Mouse (Mus musculus) limb, embryonic 13.5 days (tissue): ENCODE measurements around the gene Phf11b. TPM values are rescaled to one million over a fixed set of nuclear protein-coding genes. Genes with fewer than 3 reads are reported as not detected.
"Not testable (repeated sequence)": the region's sequence is repeated elsewhere in the genome, so short reads cannot be mapped to it uniquely, and the experiment has no call there.

Experiments used
- ATAC-seq: fragments of 200-750 bp; cut with Nextera tagmentation; 2 replicates; pipeline ENCODE4 v1.8.0; 2017; ENCODE audit warnings: low read depth, moderate number of reproducible peaks, moderate TSS enrichment; ENCODE audit not compliant: low FRiP score
- H3K27ac ChIP-seq: fragments of 300-500 bp; sonication (generic); 2 replicates; pipeline ENCODE4 v1.5.1; 2015; ENCODE audit warnings: inconsistent platforms, mild to moderate bottlenecking, moderate library complexity
- H3K27me3 ChIP-seq: fragments of 300-500 bp; sonication (generic); 2 replicates; pipeline ENCODE4 v1.6.1; 2015; ENCODE audit warnings: mild to moderate bottlenecking, inconsistent platforms
- H3K36me3 ChIP-seq: fragments of 300-500 bp; sonication (generic); 2 replicates; pipeline ENCODE4 v1.6.1; 2015; ENCODE audit warnings: inconsistent platforms, mild to moderate bottlenecking, moderate library complexity
- H3K4me1 ChIP-seq: fragments of 300-500 bp; sonication (generic); 2 replicates; pipeline ENCODE4 v1.6.1; 2015; ENCODE audit warnings: inconsistent platforms
- H3K4me2 ChIP-seq: fragments of 300-500 bp; sonication (generic); replicated peaks from 2 replicates; pipeline ENCODE4 v1.6.1; 2015; ENCODE audit warnings: inconsistent platforms, mild to moderate bottlenecking, moderate library complexity
- H3K4me3 ChIP-seq: fragments of 300-500 bp; sonication (generic); 2 replicates; pipeline ENCODE4 v1.5.1; 2015; ENCODE audit warnings: moderate library complexity, mild to moderate bottlenecking, inconsistent platforms
- H3K9ac ChIP-seq: fragments of 300-500 bp; sonication (generic); 2 replicates; pipeline ENCODE4 v1.6.1; 2015; ENCODE audit warnings: mild to moderate bottlenecking, inconsistent platforms
- H3K9me3 ChIP-seq: fragments of 300-500 bp; sonication (generic); 2 replicates; pipeline ENCODE4 v1.6.1; 2016; ENCODE audit warnings: inconsistent platforms
- WGBS: fragments of 180-500 bp; shearing (Covaris S2); methylation state at CpG from one replicate; pipeline ENCODE4 v1.1.7; 2015; 5-methylcytosine and 5-hydroxymethylcytosine counted together
- polyA plus RNA-seq: library from polyadenylated mRNA; unstranded; fragments of >200 nt; fragmentation: Nextera tagmentation; extraction: Ambion mirVana; gene quantifications from 2 replicates; pipeline ENCODE4 v1.2.1, GENCODE M21; 2015

Phf11b gene
- 0.23 and 0.52 TPM in 2 replicates for polyA plus RNA-seq

DNA sequence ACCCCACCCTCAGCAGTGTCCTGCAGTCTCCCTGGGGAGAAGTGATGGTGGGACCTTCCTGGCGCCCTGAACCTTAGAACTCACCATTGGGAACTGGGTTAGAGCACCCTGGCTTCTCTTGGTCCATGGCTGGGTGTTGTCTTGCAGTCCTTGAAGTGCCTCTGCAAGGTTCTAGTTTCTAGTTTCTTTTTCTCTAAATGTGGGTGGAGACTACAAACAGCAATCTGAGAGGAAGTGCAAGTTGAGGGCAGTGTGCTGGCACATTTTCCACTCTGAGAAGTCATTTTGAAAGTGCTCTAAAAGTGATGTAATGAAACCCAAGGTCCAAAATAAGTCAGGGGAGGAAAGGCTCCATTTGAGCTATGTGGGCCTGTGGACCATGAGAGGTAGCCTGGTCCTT is at the start of gene Phf11b:
TSS of gene Phf11b (minus strand) at position 163 of the 400 bp plus-strand sequence.
- not testable (repeated sequence) for H3K27ac ChIP-seq, H3K9me3 ChIP-seq

DNA sequence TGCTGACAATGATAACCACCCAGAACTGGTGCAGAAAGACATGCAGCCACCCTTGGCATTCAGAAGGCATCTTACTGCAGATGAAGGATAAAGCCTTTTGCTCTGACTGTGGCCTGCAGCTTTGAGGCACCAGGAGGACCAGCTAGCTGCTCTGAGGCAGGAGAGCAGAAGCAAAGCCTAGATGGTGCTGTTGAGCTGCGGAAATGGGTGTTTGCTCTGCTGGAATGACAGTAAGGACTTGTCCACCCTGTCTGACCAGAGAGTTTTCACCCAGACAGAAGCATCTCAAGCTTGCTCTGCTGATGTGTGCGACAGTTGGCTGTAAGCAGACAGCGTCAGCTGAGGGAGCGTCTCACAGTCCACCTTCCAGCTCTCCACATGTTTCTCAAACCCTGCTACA is 49.0 kb upstream of the Phf11b start:
- not testable (repeated sequence) for H3K9me3 ChIP-seq, ATAC-seq, H3K27me3 ChIP-seq, H3K9ac ChIP-seq, H3K36me3 ChIP-seq, H3K4me2 ChIP-seq, H3K27ac ChIP-seq, H3K4me3 ChIP-seq, H3K4me1 ChIP-seq
- 67% methylated on average over 4 of the region's 4 CpGs for WGBS

More for the DNA sequence above, at the start of gene Phf11b:
- H3K27me3 ChIP-seq, H3K4me1 ChIP-seq, ATAC-seq, H3K9ac ChIP-seq, H3K4me2 ChIP-seq, H3K36me3 ChIP-seq, H3K4me3 ChIP-seq: not testable (repeated sequence)
- WGBS, result 74% methylated on average over 1 of the region's 1 CpGs

DNA sequence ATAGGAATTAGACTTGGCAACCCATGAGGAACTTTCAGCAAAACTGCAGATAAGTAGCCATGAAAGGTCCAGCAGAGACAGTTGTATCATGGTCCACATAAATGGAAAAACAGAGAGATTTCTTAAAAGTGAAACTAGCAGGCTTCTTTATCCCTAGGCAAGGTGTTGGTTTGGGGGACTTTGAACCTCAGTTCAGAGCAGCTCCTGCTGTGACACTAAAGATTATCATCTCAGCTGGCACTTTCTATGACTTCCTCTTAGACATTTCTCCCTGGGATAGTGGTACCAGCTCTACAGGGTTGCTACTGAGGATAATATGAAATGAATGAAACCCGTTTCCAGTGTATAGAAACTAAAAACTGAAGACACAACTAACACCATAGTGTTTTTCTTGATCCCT is 48.4 kb upstream of the Phf11b start:
- H3K9ac ChIP-seq, result no peak overlapping the region
- WGBS, result 81% methylated on average over 1 of the region's 1 CpGs
- no peak for ATAC-seq

DNA sequence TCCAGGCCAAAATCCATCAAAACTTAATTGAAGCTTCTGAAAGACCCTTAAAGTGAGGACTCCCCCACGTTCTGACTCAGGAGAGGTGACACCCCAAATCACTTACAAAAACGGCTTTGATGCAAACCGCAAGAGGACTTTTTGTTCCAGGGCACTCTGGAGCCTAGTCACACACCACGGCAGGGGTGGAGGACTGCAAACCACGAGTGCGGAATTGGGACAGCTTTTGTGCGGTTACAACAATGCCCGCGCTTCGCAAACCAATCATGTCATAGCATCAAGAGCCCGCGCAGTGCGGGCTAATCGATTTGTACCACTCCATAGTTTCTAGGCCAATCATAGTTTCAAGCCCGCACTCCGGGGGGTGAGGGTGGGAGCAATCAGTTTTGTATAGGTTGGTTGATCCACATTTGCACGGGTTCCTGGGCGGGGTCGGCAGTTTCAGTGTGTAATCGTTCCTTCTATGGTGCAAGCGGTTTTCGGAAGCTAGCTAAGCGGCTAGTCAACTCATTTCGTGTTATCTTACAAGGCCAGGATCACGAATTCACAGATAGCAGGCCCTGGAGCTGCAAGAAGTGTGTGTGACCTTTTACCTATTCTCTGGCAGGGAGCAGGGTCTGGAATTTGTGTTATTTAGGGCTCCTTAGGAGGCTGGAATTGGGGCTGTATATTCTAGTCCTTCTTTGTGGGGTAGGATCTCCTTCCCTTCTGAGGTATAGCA is 29.4 kb upstream of the Phf11b start:
- H3K36me3 ChIP-seq, result no peaks in the 10 kb centered on the region
- ATAC-seq, result no peak
- no peak overlapping the region for H3K4me3 ChIP-seq
- 92% methylated on average over 25 of the region's 25 CpGs for WGBS
- H3K27me3 ChIP-seq, result no peaks in the 10 kb centered on the region
- peaks cover 18% of the 10 kb centered on the region for H3K9me3 ChIP-seq
- no peak overlapping the region for H3K4me2 ChIP-seq
- H3K27ac ChIP-seq, result no peak overlapping the region
- H3K9ac ChIP-seq, result no peak overlapping the region
- H3K4me1 ChIP-seq, result no peaks in the 10 kb centered on the region

More for the DNA sequence above, 48.4 kb upstream of the Phf11b start:
- Histone ChIP-seq H3K9me3 (no peaks in the 10 kb centered on the region), H3K4me1 (no peaks in the 10 kb centered on the region), H3K36me3 (no peaks in the 10 kb centered on the region), H3K4me2 (no peak overlapping the region), H3K27me3 (no peaks in the 10 kb centered on the region), H3K4me3 (no peak overlapping the region), H3K27ac (no peak overlapping the region)

DNA sequence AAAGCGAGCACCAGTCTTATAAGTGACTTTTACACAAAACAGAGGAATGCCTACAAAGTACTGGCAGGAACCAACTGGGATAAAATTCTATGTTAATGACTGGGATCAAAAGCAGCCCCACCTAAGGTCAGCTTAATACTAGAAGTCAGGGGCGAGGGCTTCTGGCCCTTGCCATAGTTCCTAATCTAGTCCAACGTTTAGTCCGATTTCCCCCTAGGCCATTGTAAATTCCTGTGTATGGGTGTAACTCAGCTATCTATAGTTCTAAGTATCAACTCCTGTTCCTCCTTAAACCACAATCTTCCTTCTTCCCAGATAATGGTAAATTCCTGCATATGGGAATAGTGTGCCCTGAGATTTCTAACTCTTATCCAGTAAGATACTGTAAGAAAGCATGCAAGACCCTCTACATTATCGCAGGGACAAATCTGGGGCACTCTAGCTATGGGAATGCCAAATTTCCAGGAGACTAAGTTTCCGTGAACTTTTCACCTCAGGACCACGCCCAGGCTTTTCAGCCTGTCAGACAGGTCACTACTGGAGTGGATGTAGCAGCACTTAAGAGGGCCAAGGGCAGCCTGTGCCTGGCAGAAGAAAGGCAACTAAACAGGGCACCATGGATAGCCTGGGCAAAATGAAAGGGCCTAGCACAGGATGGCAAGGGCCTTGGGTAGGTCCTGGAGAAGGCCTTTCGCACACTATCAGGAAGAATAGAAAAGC is 25.4 kb upstream of the Phf11b start:
- H3K9ac ChIP-seq, result no peak overlapping the region
- H3K4me1 ChIP-seq, result peaks cover 4% of the 10 kb centered on the region; the same call in 1 of the 2 replicates
- H3K4me2 ChIP-seq, result no peak overlapping the region
- H3K27me3 ChIP-seq, result no peaks in the 10 kb centered on the region
- H3K4me3 ChIP-seq, result no peak overlapping the region
- ATAC-seq, result no peak
- 72% methylated on average over 8 of the region's 8 CpGs for WGBS
- H3K36me3 ChIP-seq, result no peaks in the 10 kb centered on the region
- peaks cover 11% of the 10 kb centered on the region for H3K9me3 ChIP-seq
- H3K27ac ChIP-seq, result no peak overlapping the region

DNA sequence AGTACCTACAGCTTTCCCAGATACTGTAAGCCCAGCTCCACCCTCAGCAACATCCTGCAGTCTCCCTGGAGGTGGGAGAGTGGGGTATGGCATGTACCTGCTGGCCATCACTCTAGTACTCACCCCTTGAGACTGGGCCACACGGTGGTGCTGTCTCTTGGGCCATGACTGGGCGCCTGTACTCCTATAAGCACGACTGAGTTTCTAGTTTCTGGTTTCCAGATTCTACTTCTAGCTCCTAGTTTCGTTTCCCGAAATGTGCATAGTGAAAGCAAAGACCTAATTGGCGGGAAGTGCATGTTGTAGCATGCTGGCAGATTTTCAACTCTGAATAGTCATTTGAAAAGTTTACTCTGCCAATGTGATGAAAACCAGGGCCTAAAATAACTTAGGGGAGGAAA is 24.1 kb upstream of the Phf11b start, which contains the start of gene Phf11d:
TSS of gene Phf11d (minus strand) at position 227 of the 401 bp plus-strand sequence.
- no peak within 1 kb of the TSS for H3K4me3 ChIP-seq
- H3K27ac ChIP-seq, result no peak within 1 kb of the TSS; the same call in 1 of the 2 replicates
- H3K4me2 ChIP-seq, result no peak within 1 kb of the TSS
- no peaks in the 10 kb centered on the region for H3K36me3 ChIP-seq
- H3K27me3 ChIP-seq, result no peaks in the 10 kb centered on the region
- H3K9ac ChIP-seq, result no peak within 1 kb of the TSS
- WGBS, result 65% methylated on average over 6 of the region's 6 CpGs
- H3K4me1 ChIP-seq, result peaks cover 4% of the 10 kb centered on the region; the same call in 1 of the 2 replicates
- no peaks in the 10 kb centered on the region for H3K9me3 ChIP-seq
- ATAC-seq, result peak; percentile 36; the same call in 1 of the 2 replicates

DNA sequence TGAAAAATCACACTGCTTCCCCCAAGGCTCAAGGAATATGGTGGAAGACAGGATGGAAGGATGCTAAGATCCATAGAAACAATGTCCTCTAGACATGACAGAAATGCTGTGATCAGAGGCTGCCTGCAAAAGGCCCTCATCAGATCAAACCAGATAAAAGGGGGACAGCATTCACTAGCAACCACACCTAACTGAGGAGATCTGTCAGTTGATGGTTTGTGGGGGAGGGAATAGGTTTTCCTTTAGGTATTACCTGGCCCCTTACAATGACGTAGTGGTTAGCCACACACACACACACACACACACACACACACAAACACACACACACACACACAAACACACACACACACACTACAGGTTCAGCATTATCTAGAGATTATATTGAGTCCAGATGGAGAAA is 1.6 kb downstream of the Phf11b start:
- Histone ChIP-seq H3K27me3 (no peaks in the 10 kb centered on the region), H3K9me3 (no peaks in the 10 kb centered on the region), H3K4me3 (no peak overlapping the region), H3K27ac (no peak overlapping the region), H3K4me1 (no peaks in the 10 kb centered on the region), H3K36me3 (no peaks in the 10 kb centered on the region), H3K4me2 (no peak overlapping the region), H3K9ac (no peak overlapping the region)
- WGBS, result 100% methylated on average over 1 of the region's 1 CpGs
- no peak for ATAC-seq

DNA sequence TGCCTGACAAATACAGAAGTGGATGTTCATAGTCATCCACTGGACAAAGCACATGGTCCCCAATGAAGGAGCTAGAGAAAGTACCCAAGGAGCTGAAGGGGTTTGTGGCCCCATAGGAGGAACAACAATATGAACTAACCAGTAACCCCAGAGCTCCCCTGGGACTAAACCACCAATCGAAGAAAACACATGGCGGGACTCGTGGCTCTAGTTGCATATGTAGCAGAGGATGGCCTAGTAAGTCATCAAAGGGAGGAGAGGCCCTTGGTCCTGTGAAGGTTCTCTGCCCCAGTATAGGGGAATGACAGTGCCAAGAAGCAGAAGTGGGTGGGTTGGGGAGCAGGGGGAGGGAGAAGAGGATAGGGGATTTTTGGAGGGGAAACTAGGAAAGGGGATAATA is 5.1 kb downstream of the Phf11b start:
- H3K27me3 ChIP-seq, H3K4me3 ChIP-seq, H3K36me3 ChIP-seq, H3K4me1 ChIP-seq, ATAC-seq, H3K27ac ChIP-seq, H3K9me3 ChIP-seq, H3K4me2 ChIP-seq, H3K9ac ChIP-seq: not testable (repeated sequence)
- WGBS, result 88% methylated on average over 3 of the region's 3 CpGs

DNA sequence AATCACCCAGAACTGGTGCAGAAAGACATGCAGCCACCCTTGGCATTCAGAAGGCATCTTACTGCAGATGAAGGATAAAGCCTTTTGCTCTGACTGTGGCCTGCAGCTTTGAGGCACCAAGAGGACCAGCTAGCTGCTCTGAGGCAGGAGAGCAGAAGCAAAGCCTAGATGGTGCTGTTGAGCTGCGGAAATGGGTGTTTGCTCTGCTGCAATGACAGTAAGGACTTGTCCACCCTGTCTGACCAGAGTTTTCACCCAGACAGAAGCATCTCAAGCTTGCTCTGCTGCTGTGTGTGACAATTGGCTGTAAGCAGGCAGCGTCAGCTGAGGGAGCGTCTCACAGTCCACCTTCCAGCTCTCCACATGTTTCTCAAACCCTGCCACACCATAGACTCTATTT is 10.7 kb downstream of the Phf11b start:
- H3K4me3 ChIP-seq, H3K4me1 ChIP-seq, H3K9me3 ChIP-seq, H3K27ac ChIP-seq, H3K27me3 ChIP-seq, H3K9ac ChIP-seq, H3K4me2 ChIP-seq, H3K36me3 ChIP-seq, ATAC-seq: not testable (repeated sequence)
- WGBS, result 51% methylated on average over 3 of the region's 3 CpGs

DNA sequence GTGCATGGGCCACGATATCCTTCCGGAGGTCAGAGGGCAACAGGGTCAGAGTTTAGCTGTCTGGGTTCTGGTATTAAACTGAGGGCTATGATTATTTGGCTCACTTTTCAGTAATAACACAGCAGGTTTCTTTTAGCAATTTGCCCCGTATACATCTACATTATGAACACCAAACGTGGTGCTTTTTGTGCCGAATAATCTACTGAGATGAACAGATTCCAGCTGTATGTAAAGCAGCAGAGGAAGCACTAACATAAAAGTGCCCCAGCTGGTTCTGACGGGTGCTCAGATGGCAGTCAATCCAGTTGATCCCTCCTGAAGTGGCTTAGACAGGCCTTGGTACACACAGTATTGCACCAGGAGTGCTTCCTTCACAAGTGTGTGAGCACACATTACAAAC is 21.2 kb downstream of the Phf11b start:
- not testable (repeated sequence) for H3K27ac ChIP-seq, H3K9me3 ChIP-seq, H3K4me2 ChIP-seq, H3K36me3 ChIP-seq, H3K27me3 ChIP-seq, H3K4me3 ChIP-seq, ATAC-seq, H3K4me1 ChIP-seq, H3K9ac ChIP-seq
- WGBS, result 76% methylated on average over 6 of the region's 6 CpGs

DNA sequence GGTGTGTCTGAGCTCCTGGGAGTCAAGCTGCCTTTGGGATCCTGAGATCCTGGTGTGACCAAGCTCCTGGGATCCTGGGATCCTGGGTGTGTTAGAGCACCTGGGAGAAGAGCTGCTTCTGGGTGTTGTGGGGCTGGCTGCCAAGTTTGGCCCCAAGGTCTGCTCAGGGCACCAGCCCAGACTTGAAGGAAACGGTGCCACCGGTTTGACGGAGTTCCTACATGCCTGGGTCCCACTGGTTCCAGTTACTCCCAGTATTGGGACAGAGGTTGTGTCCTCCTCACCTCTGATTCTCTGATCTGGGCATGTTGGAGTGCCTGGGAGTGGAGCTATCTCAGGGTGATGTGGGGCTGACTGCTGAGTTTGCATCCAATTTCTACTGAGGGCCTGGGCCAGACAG is 22.1 kb downstream of the Phf11b start:
- not testable (repeated sequence) for H3K27me3 ChIP-seq, H3K27ac ChIP-seq, H3K9ac ChIP-seq, H3K9me3 ChIP-seq, H3K4me1 ChIP-seq, H3K36me3 ChIP-seq, H3K4me2 ChIP-seq, H3K4me3 ChIP-seq, ATAC-seq
- WGBS, result 87% methylated on average over 3 of the region's 3 CpGs

DNA sequence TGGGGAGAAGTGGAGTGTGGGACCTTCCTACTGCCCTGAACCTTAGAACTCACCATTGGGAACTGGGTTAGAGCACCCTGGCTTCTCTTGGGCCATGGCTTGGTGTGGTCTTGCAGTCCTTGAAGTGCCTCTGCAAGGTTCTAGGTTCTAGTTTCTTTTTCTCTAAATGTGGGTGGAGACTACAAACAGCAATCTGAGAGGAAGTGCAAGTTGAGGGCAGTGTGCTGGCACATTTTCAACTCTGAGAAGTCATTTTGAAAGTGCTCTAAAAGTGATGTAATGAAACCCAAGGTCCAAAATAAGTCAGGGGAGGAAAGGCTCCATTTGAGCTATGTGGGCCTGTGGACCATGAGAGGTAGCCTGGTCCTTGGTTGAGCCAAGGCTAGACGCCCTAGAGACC is 43.8 kb downstream of the Phf11b start, which contains the start of gene Phf11a:
TSS of gene Phf11a (minus strand) at position 132 of the 400 bp plus-strand sequence.
- WGBS, result 64% methylated on average over 1 of the region's 1 CpGs
- not testable (repeated sequence) for H3K9me3 ChIP-seq, H3K27me3 ChIP-seq, H3K4me2 ChIP-seq, H3K36me3 ChIP-seq, ATAC-seq, H3K4me1 ChIP-seq, H3K4me3 ChIP-seq, H3K27ac ChIP-seq, H3K9ac ChIP-seq
